Comparison of ENCODE assay signal across 35 mouse cellular contexts in the genomic region with DNA sequence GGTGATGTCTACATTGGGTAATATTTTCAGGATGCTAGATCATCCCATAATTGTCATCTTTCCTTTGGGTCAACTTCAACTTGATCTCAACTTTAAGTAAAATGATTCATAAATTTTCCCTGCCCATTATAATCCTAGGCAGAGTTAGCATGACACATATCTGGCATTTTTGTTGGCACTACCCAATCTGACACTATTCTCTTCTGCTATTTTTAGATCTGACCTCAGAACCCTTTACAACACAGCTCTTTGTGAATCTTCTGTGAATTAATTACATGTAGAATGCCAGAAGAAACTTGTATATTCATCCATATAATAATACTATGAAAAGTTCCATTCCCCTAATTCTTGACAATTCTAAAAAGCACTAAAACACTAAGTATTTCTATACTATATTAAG.
"Had no signal": no experiment of that assay in that cellular context is flagged by ENCODE, and none has a peak within 500 bp of the region (broad histone marks: within the 10 kb centered on the region; RNA-seq: fewer than 3 reads in every experiment).

No protein-coding gene starts in this region.

- H3K27me3 ChIP-seq: heart, embryonic 12.5 days; heart, embryonic 13.5 days; heart, embryonic 15.5 days; hindbrain, embryonic 12.5 days; hindbrain, embryonic 13.5 days; hindbrain, embryonic 15.5 days; intestine, embryonic 15.5 days; kidney, embryonic 15.5 days had no signal

- ATAC-seq: hindbrain, embryonic 16.5 days; hindbrain, postnatal 0 days; inflammation-experienced regulatory T-cells, adult 6 months; intestine, embryonic 15.5 days; intestine, embryonic 16.5 days; intestine, postnatal 0 days had no signal

- H3K9ac ChIP-seq: heart, embryonic 12.5 days; heart, embryonic 13.5 days; heart, embryonic 15.5 days; hindbrain, embryonic 12.5 days; hindbrain, embryonic 13.5 days; hindbrain, embryonic 15.5 days; intestine, embryonic 15.5 days; kidney, embryonic 15.5 days had no signal

- H3K36me3 ChIP-seq: heart, embryonic 10.5 days; heart, embryonic 12.5 days; heart, embryonic 13.5 days; heart, embryonic 15.5 days; hindbrain, embryonic 10.5 days; hindbrain, embryonic 12.5 days; hindbrain, embryonic 13.5 days; hindbrain, embryonic 15.5 days; intestine, embryonic 15.5 days; kidney, embryonic 15.5 days had no signal

- H3K9me3 ChIP-seq: heart, embryonic 10.5 days; heart, embryonic 12.5 days; heart, embryonic 13.5 days; heart, embryonic 15.5 days; hindbrain, embryonic 10.5 days; hindbrain, embryonic 12.5 days; hindbrain, embryonic 13.5 days; hindbrain, embryonic 15.5 days; intestine, embryonic 15.5 days; kidney, embryonic 15.5 days had no signal

- H3K27ac ChIP-seq: heart, embryonic 10.5 days; heart, embryonic 13.5 days; heart, embryonic 15.5 days; hindbrain, embryonic 10.5 days; hindbrain, embryonic 12.5 days; hindbrain, embryonic 13.5 days; hindbrain, embryonic 15.5 days; hindbrain, postnatal 0 days; intestine, embryonic 15.5 days; kidney, embryonic 15.5 days; kidney, postnatal 0 days; layer of hippocampus, adult 2 months; left cerebral cortex, adult 2 months had no signal

- DNase-seq: heart, postnatal 10 days; heart, postnatal 14 days; heart, postnatal 36 days; heart, postnatal 4 days; kidney, adult 11 months; kidney, adult 18-20 months; kidney, adult 2 months; kidney, adult 8-10 months; kidney, adult 9 months; kidney, postnatal 10 days; kidney, postnatal 14 days; kidney, postnatal 25 days; kidney, postnatal 36 days; kidney, postnatal 4 days; layer of hippocampus, adult 9-11 months; layer of hippocampus, postnatal 36 days had no signal

- H3K4me2 ChIP-seq: heart, embryonic 11.5 days; heart, embryonic 12.5 days; heart, embryonic 13.5 days; heart, embryonic 15.5 days; hindbrain, embryonic 12.5 days; hindbrain, embryonic 13.5 days; hindbrain, embryonic 15.5 days; intestine, embryonic 15.5 days; kidney, embryonic 15.5 days had no signal

- H3K4me3 ChIP-seq: heart, embryonic 10.5 days; heart, embryonic 12.5 days; heart, embryonic 13.5 days; heart, embryonic 15.5 days; hindbrain, embryonic 10.5 days; hindbrain, embryonic 12.5 days; hindbrain, embryonic 13.5 days; hindbrain, embryonic 15.5 days; intestine, embryonic 15.5 days; kidney, embryonic 15.5 days; layer of hippocampus, adult 2 months; left cerebral cortex, adult 2 months had no signal

- H3K4me1 ChIP-seq: heart, embryonic 10.5 days; heart, embryonic 12.5 days; heart, embryonic 13.5 days; heart, embryonic 15.5 days; hindbrain, embryonic 10.5 days; hindbrain, embryonic 12.5 days; hindbrain, embryonic 13.5 days; hindbrain, embryonic 15.5 days; intestine, embryonic 15.5 days; kidney, embryonic 15.5 days had no signal
